Mouse (Mus musculus): Measurements from ENCODE around the gene Rdh16. TPM values are rescaled to one million over a fixed set of nuclear protein-coding genes. Genes with fewer than 3 reads are reported as not detected.

The Rdh16 gene
- polyA plus RNA-seq (2015; fragmentation: Nextera tagmentation; extraction: Ambion mirVana) = not detected in 2 replicates

DNA sequence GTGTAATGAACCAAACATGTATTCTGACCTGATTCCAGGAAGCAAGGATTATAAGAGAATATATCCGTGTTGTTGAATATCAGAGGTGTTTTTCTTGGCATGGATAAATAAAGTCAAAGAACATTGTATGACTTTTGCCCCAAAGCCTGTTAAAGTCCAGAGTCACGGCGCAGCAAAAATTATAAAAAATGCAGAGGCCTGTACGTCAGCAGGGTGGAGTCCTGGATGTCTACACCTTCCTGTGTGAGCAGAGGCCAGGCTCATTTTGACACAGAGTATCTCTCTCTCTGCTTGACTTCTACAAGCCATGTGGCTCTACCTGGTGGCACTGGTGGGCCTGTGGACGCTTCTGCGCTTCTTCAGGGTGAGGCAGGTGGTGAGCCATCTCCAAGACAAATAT, at the start of gene Rdh16:
Rdh16 (plus strand) TSS at position 262 of the 400 bp plus-strand sequence.
- Histone ChIP-seq H3K36me3 (ENCODE audit: insufficient read depth, low read length) (no peaks in the 10 kb centered on the region), H3K27ac (ENCODE audit: low read length) (no peak within 1 kb of the TSS), H3K9ac (replicated peaks; ENCODE audit: low read depth) (no peak within 1 kb of the TSS), H3K9me3 (ENCODE audit: low read length) (no peaks in the 10 kb centered on the region), H3K4me1 (ENCODE audit: insufficient read depth, low read depth, low read length) (no peaks in the 10 kb centered on the region), H3K4me3 (ENCODE audit: low read depth, low read length) (no peak within 1 kb of the TSS), H3K27me3 (replicated peaks; ENCODE audit: insufficient read depth, low read length) (no peaks in the 10 kb centered on the region), H3K4me2 (replicated peaks; ENCODE audit: low read depth, low read length) (no peak within 1 kb of the TSS)
- TF ChIP-seq EP300 (IDR thresholded peaks at IDR 0.05) (no peak), CTCF (IDR thresholded peaks at IDR 0.05) (no peak)
- 82% methylated on average over 6 of the region's 6 CpGs for WGBS
- ATAC-seq = no peak
- DNase-seq (ENCODE audit: low spot score) = no peak

- H3K4me2 ChIP-seq (replicated peaks; ENCODE audit: low read depth, low read length) = peak within 1 kb of the TSS; percentile 48
- ATAC-seq (peak; percentile 70), DNase-seq (ENCODE audit: low spot score) (peak; percentile 58)
- whole genome bisulfite sequencing = 28% methylated on average over 8 of the region's 8 CpGs
- H3K4me3 ChIP-seq (ENCODE audit: low read depth, low read length) = peak within 1 kb of the TSS; percentile 15
- H3K9me3 ChIP-seq (ENCODE audit: low read length) = no peaks in the 10 kb centered on the region
- H3K36me3 ChIP-seq (ENCODE audit: insufficient read depth, low read length) = 0 out of 2 replicates have a peak, but pooled peaks cover 11% of the 10 kb centered on the region
- H3K27ac ChIP-seq (ENCODE audit: low read length) = 0 out of 2 replicates have a peak within 1 kb of the TSS, but pooled peaks have one; percentile 6
- peaks cover 7% of the 10 kb centered on the region; the same call in 1 of the 2 replicates for H3K4me1 ChIP-seq (ENCODE audit: insufficient read depth, low read depth, low read length)
- no peaks in the 10 kb centered on the region for H3K27me3 ChIP-seq (replicated peaks; ENCODE audit: insufficient read depth, low read length)
- H3K9ac ChIP-seq (replicated peaks; ENCODE audit: low read depth) = no peak within 1 kb of the TSS
- peak; percentile 55 for TF ChIP-seq EP300 (IDR thresholded peaks at IDR 0.05)
- TF ChIP-seq CTCF (IDR thresholded peaks at IDR 0.05) = no peak
Measured at GRCm38 (mm10) chr10:127751548-127751947, 49.4 kb upstream of the Rdh16 start, which contains the start of gene Gpr182. Gpr182 (minus strand) TSS chr10:127751732.

DNA sequence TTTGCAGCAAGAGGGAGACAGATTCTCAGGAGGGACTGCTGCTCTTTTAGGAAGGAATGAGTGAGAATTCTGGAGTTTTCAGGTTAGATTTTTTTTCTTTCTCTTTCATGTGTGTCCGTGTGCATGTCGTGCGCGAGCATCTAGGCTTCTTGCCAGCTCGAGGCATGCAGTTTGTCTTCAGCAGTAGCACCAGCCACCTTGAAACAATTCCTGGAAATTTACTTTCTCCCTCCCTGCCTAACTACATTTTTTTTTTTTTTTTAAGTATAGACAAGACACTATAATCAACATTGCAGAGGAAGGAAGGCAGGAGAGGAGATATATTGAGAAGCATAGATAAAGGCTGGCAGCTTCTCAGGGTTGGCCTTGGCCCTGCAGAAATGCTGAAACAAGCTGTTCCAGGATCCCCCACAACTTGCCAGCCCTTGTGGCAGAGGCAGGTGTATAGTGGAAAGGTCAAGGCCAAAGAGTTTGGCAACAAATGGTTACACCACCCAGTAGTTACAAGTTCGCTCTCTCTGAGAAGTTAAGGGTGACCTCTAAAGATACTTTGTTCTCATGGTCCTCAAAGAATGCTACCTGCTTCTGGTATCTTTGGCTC, 46.3 kb upstream of the Rdh16 start:
- ATAC-seq (peak; percentile 22; the same call in 1 of the 2 replicates), DNase-seq (ENCODE audit: low spot score) (peak; percentile 52)
- Histone ChIP-seq H3K27ac (ENCODE audit: low read length) (no peak overlapping the region), H3K36me3 (ENCODE audit: insufficient read depth, low read length) (no peaks in the 10 kb centered on the region), H3K4me2 (replicated peaks; ENCODE audit: low read depth, low read length) (no peak overlapping the region), H3K4me3 (ENCODE audit: low read depth, low read length) (no peak overlapping the region), H3K4me1 (ENCODE audit: insufficient read depth, low read depth, low read length) (peaks cover 6% of the 10 kb centered on the region; the same call in 1 of the 2 replicates), H3K9ac (replicated peaks; ENCODE audit: low read depth) (no peak overlapping the region), H3K27me3 (replicated peaks; ENCODE audit: insufficient read depth, low read length) (no peaks in the 10 kb centered on the region), H3K9me3 (ENCODE audit: low read length) (no peaks in the 10 kb centered on the region)
- 53% methylated on average over 6 of the region's 6 CpGs for WGBS
- peak; percentile 81 for TF ChIP-seq EP300 (IDR thresholded peaks at IDR 0.05)
- no peak for TF ChIP-seq CTCF (IDR thresholded peaks at IDR 0.05)

GRCm38 (mm10) chr10:127755246-127755645, 45.7 kb upstream of the Rdh16 start:
- DNase-seq (ENCODE audit: low spot score) (peak; percentile 4), ATAC-seq (no peak)
- Histone ChIP-seq H3K4me1 (ENCODE audit: insufficient read depth, low read depth, low read length) (0 out of 2 replicates have a peak, but pooled peaks cover 4% of the 10 kb centered on the region), H3K27me3 (replicated peaks; ENCODE audit: insufficient read depth, low read length) (no peaks in the 10 kb centered on the region), H3K9ac (replicated peaks; ENCODE audit: low read depth) (no peak overlapping the region), H3K9me3 (ENCODE audit: low read length) (no peaks in the 10 kb centered on the region), H3K4me2 (replicated peaks; ENCODE audit: low read depth, low read length) (no peak overlapping the region), H3K4me3 (ENCODE audit: low read depth, low read length) (no peak overlapping the region), H3K36me3 (ENCODE audit: insufficient read depth, low read length) (no peaks in the 10 kb centered on the region), H3K27ac (ENCODE audit: low read length) (no peak overlapping the region)
- TF ChIP-seq CTCF (IDR thresholded peaks at IDR 0.05) = no peak
- TF ChIP-seq EP300 (IDR thresholded peaks at IDR 0.05) = no peak
- 36% methylated on average over 3 of the region's 3 CpGs for WGBS

DNA sequence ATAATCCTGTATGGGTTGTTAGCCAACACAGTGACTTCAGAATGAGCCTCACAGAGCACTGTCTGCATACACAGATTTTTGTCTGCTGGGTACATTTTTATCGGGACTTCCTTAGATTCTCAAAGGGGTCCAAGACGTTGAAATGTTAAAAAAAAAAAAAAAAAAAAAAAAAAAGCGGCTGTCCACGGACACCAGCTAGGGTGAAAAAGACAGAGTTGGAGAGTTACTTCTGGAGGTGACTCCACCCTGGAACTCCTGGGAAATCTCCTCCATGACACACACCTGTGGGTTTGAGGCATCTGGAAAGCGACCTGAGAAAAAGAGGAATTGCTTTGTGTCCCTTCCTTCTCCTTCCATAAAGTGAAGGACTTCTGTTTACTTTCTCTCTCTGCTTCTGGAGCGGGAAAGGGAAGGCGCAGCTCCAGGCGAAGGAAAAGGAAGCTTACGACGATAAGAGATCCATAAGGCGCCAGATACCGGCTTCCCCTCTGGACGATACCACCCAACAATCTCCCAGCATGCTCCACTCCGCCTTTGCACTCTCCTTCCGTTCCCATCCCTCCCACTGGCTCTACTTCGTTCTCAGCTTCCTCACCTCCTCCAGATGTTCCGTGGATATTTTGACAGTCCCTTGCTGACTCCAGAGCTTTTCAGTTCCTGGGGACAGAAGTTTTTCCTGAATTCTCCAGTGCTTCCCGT, 45.0 kb upstream of the Rdh16 start:
- 0 out of 2 replicates have a peak, but pooled peaks cover 4% of the 10 kb centered on the region for H3K4me1 ChIP-seq (ENCODE audit: insufficient read depth, low read depth, low read length)
- TF ChIP-seq CTCF (IDR thresholded peaks at IDR 0.05) (no peak), EP300 (IDR thresholded peaks at IDR 0.05) (peak; percentile 65; the same call in 1 of the 2 replicates)
- H3K9me3 ChIP-seq (ENCODE audit: low read length) = no peaks in the 10 kb centered on the region
- 0 out of 2 replicates have a peak overlapping the region, but pooled peaks have one; percentile 20 for H3K27ac ChIP-seq (ENCODE audit: low read length)
- WGBS = 15% methylated on average over 15 of the region's 18 CpGs
- H3K4me2 ChIP-seq (replicated peaks; ENCODE audit: low read depth, low read length) = peak overlapping the region; percentile 52
- ATAC-seq = peak; percentile 55
- H3K36me3 ChIP-seq (ENCODE audit: insufficient read depth, low read length) = no peaks in the 10 kb centered on the region
- H3K9ac ChIP-seq (replicated peaks; ENCODE audit: low read depth) = 0 out of 2 replicates have a peak overlapping the region, but pooled peaks have one; percentile 8
- peak; percentile 62 for DNase-seq (ENCODE audit: low spot score)
- H3K4me3 ChIP-seq (ENCODE audit: low read depth, low read length) = peak overlapping the region; percentile 14
- no peaks in the 10 kb centered on the region for H3K27me3 ChIP-seq (replicated peaks; ENCODE audit: insufficient read depth, low read length)
